ENCODE assay signal across 10 mouse cellular contexts in genomic region chr8:121436656-121437055, GRCm38 (mm10).
DNase-seq lines count a peak whose midpoint lies in the region; ATAC-seq and TF ChIP-seq lines count a peak whose summit lies in the region.
"Had no signal": no experiment of that assay in that cellular context is flagged by ENCODE, and none has a peak within 500 bp of the region (broad histone marks: within the 10 kb centered on the region; RNA-seq: fewer than 3 reads in every experiment).

No protein-coding gene starts in this region.

- H3K27me3 ChIP-seq in hindbrain, embryonic 10.5 days (ENCODE audit: insufficient read depth, poor library complexity, severe bottlenecking): peaks cover 54% of the 10 kb centered on the region
- H3K27me3 ChIP-seq in hindbrain, postnatal 0 days (ENCODE audit: insufficient read depth, low read length): no peaks in the 10 kb centered on the region
- no peaks in the 10 kb centered on the region for H3K27me3 ChIP-seq in neural tube, embryonic 11.5 days (ENCODE audit: control insufficient read depth, insufficient read depth, low read length)
- peaks cover 11% of the 10 kb centered on the region for H3K27me3 ChIP-seq in embryonic facial prominence, embryonic 13.5 days
- H3K27me3 ChIP-seq in stomach, embryonic 15.5 days (replicated peaks): no peaks in the 10 kb centered on the region
- H3K27me3 ChIP-seq: liver, embryonic 15.5 days had no signal

- no peak for TF ChIP-seq CTCF in hindbrain, postnatal 0 days (IDR thresholded peaks at IDR 0.05; ENCODE audit: low read depth)

- H3K9me3 ChIP-seq in hindbrain, embryonic 10.5 days: no peaks in the 10 kb centered on the region
- no peaks in the 10 kb centered on the region for H3K9me3 ChIP-seq in hindbrain, postnatal 0 days (ENCODE audit: low read length)
- no peaks in the 10 kb centered on the region for H3K9me3 ChIP-seq in neural tube, embryonic 11.5 days (ENCODE audit: control insufficient read depth, low read length)
- H3K9me3 ChIP-seq in embryonic facial prominence, embryonic 13.5 days: no peaks in the 10 kb centered on the region
- H3K9me3 ChIP-seq in stomach, embryonic 15.5 days: no peaks in the 10 kb centered on the region
- H3K9me3 ChIP-seq: liver, embryonic 15.5 days had no signal

- DNase-seq in hindbrain, embryonic 10.5 days (ENCODE audit: low spot score): no peak
- no peak for DNase-seq in hindbrain, postnatal 0 days (ENCODE audit: low spot score)
- DNase-seq in neural tube, embryonic 11.5 days (ENCODE audit: low spot score): peak; percentile 20
- no peak for DNase-seq in neural tube, embryonic 10.5 days (ENCODE audit: extremely low spot score, low spot score)
- no peak for DNase-seq in thymus, postnatal 14 days
- DNase-seq in urinary bladder, adult 18-20 months (ENCODE audit: low spot score in 2 of 2): no peak

- H3K4me3 ChIP-seq in hindbrain, embryonic 10.5 days: no peak overlapping the region
- H3K4me3 ChIP-seq in hindbrain, postnatal 0 days (ENCODE audit: low read length): no peak overlapping the region
- H3K4me3 ChIP-seq in neural tube, embryonic 11.5 days (ENCODE audit: low read depth, low read length): no peak overlapping the region
- peak overlapping the region; percentile 19; the same call in 1 of the 2 replicates for H3K4me3 ChIP-seq in embryonic facial prominence, embryonic 13.5 days
- H3K4me3 ChIP-seq in stomach, embryonic 15.5 days (replicated peaks): peak overlapping the region; percentile 12; the same call in 1 of the 2 replicates
- H3K4me3 ChIP-seq: liver, embryonic 15.5 days had no signal

- H3K36me3 ChIP-seq in hindbrain, embryonic 10.5 days: no peaks in the 10 kb centered on the region
- H3K36me3 ChIP-seq in hindbrain, postnatal 0 days (ENCODE audit: insufficient read depth, low read length): no peaks in the 10 kb centered on the region
- H3K36me3 ChIP-seq in neural tube, embryonic 11.5 days (ENCODE audit: control insufficient read depth, insufficient read depth, low read length): no peaks in the 10 kb centered on the region
- no peaks in the 10 kb centered on the region for H3K36me3 ChIP-seq in embryonic facial prominence, embryonic 13.5 days
- H3K36me3 ChIP-seq in stomach, embryonic 15.5 days: no peaks in the 10 kb centered on the region
- H3K36me3 ChIP-seq: G1E; liver, embryonic 15.5 days had no signal

- peaks cover 61% of the 10 kb centered on the region for H3K4me1 ChIP-seq in hindbrain, embryonic 10.5 days (replicated peaks)
- peaks cover 9% of the 10 kb centered on the region; the same call in 1 of the 2 replicates for H3K4me1 ChIP-seq in hindbrain, postnatal 0 days (ENCODE audit: insufficient read depth, low read length)
- peaks cover 6% of the 10 kb centered on the region; the same call in 1 of the 2 replicates for H3K4me1 ChIP-seq in neural tube, embryonic 11.5 days (ENCODE audit: control insufficient read depth, insufficient read depth, low read length)
- peaks cover 51% of the 10 kb centered on the region for H3K4me1 ChIP-seq in embryonic facial prominence, embryonic 13.5 days
- peaks cover 3% of the 10 kb centered on the region; the same call in 1 of the 2 replicates for H3K4me1 ChIP-seq in stomach, embryonic 15.5 days
- H3K4me1 ChIP-seq: liver, embryonic 15.5 days had no signal

- H3K9ac ChIP-seq in hindbrain, postnatal 0 days (replicated peaks; ENCODE audit: low read length): no peak overlapping the region
- no peak overlapping the region for H3K9ac ChIP-seq in neural tube, embryonic 11.5 days (ENCODE audit: low read length)
- H3K9ac ChIP-seq in embryonic facial prominence, embryonic 13.5 days: no peak overlapping the region
- H3K9ac ChIP-seq in stomach, embryonic 15.5 days: no peak overlapping the region
- H3K9ac ChIP-seq: liver, embryonic 15.5 days had no signal

- ATAC-seq in hindbrain, postnatal 0 days: no peak
- no peak for ATAC-seq in neural tube, embryonic 11.5 days (ENCODE audit: insufficient read depth, low FRiP score, low TSS enrichment)
- ATAC-seq in embryonic facial prominence, embryonic 13.5 days (ENCODE audit: insufficient number of reproducible peaks, insufficient read depth, low FRiP score, low TSS enrichment, low read depth): no peak
- no peak for ATAC-seq in stomach, embryonic 15.5 days (ENCODE audit: insufficient read depth, low FRiP score, low read depth)

- H3K4me2 ChIP-seq in hindbrain, postnatal 0 days (ENCODE audit: low read depth, low read length): no peak overlapping the region
- no peak overlapping the region for H3K4me2 ChIP-seq in neural tube, embryonic 11.5 days (ENCODE audit: low read depth)
- H3K4me2 ChIP-seq in embryonic facial prominence, embryonic 13.5 days: peak overlapping the region; percentile 36; the same call in 1 of the 2 replicates
- no peak overlapping the region for H3K4me2 ChIP-seq in stomach, embryonic 15.5 days
- H3K4me2 ChIP-seq: liver, embryonic 15.5 days had no signal

- H3K27ac ChIP-seq in hindbrain, embryonic 10.5 days: peak overlapping the region; percentile 67
- no peak overlapping the region for H3K27ac ChIP-seq in hindbrain, postnatal 0 days
- no peak overlapping the region for H3K27ac ChIP-seq in neural tube, embryonic 11.5 days (ENCODE audit: low read depth, low read length)
- peak overlapping the region; percentile 64 for H3K27ac ChIP-seq in embryonic facial prominence, embryonic 13.5 days
- H3K27ac ChIP-seq in stomach, embryonic 15.5 days: no peak overlapping the region
- H3K27ac ChIP-seq: liver, embryonic 15.5 days had no signal

- WGBS in hindbrain, embryonic 10.5 days: 68% methylated on average over 5 of the region's 5 CpGs
- WGBS in hindbrain, postnatal 0 days: 65% methylated on average over 5 of the region's 5 CpGs
- WGBS in neural tube, embryonic 11.5 days: 73% methylated on average over 5 of the region's 5 CpGs
- 25% methylated on average over 5 of the region's 5 CpGs for WGBS in embryonic facial prominence, embryonic 13.5 days
- 45% methylated on average over 5 of the region's 5 CpGs for WGBS in stomach, embryonic 15.5 days

Comparison
In these comparisons a context has a peak if more than half of its experiments do, and no peak if none do; other contexts are left out.
1. H3K27ac ChIP-seq: peak in hindbrain, embryonic 10.5 days (single experiment) and embryonic facial prominence, embryonic 13.5 days (single experiment); none in hindbrain, postnatal 0 days (single experiment), neural tube, embryonic 11.5 days (single experiment) and stomach, embryonic 15.5 days (single experiment).
2. H3K4me3 ChIP-seq: peak in embryonic facial prominence, embryonic 13.5 days (single experiment) and stomach, embryonic 15.5 days (single experiment); none in hindbrain, embryonic 10.5 days (single experiment), hindbrain, postnatal 0 days (single experiment) and neural tube, embryonic 11.5 days (single experiment).